Mouse (Mus musculus) adipocyte (in vitro differentiated cells): ENCODE data around the gene S100a1.

Source experiments
- DNase-seq: peaks from one replicate; pipeline ENCODE4 v3.0.0-alpha.2; 2016; ENCODE audit warnings: low spot score

S100a1 gene

DNA sequence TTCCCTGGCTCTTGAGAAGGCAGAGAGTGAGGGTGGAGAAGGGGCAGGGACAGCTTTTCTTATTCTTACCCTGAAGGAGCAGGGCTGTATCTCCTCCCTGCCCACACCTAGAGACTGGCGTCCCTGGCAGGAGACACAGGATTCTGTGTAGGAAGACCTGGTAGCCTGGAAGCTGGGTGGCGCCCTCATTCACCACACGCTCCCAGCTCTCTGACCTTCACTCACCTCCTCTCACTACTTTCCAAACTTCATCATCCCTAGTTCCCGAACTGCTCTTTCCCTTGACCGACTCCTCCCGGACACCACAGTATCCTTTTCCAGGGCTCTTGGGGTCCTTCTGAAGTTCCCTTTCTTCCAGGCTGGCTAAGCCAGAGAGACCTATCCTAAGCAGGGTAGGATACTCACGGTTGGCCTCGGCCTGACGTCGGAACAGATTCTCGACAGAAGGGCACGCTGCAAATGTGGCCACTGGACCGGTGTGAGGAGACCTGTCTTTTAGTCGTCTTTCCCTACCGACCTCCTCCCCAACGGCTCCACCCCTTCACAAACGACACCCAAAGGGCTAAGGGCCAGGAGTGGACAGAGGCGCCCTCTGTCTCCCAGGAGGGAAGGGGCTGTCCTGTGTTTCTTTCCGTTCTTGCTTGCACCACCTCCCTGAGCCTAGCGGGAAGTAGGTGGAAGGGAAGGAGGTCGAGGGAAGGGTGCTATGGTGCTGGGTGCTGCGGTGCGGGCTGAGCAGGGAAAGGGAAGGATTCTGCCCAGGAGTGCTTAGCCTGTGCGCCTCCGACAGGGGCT is at the start of gene S100a1, which contains the start of gene S100a13:
TSS of gene S100a1 (minus strand) at position 597 of the 795 bp plus-strand sequence.
TSS of gene S100a13 (plus strand) at position 640 of the 795 bp plus-strand sequence.
- peak; percentile 89 for DNase-seq

DNA sequence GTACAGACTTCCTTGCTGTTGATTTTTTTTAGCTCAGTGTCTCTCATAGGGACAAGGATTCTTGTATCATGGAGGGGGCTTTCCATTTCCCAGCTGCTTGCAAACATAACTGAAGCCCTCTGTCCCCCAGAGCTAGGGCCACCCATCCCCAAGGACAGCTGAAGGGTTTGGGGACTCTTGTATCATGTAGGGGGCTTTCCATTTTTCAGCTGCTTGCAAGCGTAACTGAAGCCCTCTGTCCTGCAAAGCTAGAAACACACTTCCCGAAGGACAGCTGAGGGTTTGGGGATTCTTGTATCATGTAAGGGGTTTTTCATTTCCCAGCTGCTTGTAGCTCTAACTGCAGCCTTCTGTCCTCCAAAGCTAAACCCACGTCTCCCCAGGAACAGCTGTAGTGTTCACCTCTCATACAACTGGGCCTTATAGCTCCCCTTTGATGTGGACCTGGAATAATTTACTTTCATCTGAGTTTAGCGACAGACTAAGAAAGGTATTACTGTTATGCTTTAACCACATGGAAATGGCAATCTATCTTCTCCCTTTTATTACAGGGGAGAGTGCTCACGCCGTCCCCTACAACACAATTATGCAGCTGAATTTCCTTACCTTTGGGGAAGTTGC is 45.9 kb upstream of the S100a1 start, which contains the start of gene S100a3:
TSS of gene S100a3 (plus strand) at position 571 of the 621 bp plus-strand sequence.
- no peak for DNase-seq

GRCm38 (mm10) chr3:90555954-90556353 is 41.8 kb upstream of the S100a1 start:
- peak; percentile 85 for DNase-seq

GRCm38 (mm10) chr3:90552231-90552630 is 38.0 kb upstream of the S100a1 start:
- DNase-seq = no peak

DNA sequence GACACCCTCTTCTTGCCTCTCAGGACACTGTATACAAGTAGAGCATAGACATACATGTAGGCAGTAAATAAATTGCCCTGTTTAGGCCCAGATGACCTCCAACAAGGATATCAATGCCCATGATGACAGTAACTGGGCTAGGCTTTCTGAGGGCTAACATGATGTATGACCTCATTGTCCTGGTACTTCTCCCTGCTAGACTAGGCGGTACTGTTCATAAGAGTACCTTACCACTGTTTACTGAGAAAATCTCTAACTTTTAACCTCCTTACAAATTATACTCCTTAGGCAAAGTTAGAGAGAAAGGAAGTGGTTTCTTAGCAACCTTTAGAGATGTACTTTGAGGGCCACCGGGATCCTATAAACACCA is 36.2 kb upstream of the S100a1 start:
- no peak for DNase-seq

DNA sequence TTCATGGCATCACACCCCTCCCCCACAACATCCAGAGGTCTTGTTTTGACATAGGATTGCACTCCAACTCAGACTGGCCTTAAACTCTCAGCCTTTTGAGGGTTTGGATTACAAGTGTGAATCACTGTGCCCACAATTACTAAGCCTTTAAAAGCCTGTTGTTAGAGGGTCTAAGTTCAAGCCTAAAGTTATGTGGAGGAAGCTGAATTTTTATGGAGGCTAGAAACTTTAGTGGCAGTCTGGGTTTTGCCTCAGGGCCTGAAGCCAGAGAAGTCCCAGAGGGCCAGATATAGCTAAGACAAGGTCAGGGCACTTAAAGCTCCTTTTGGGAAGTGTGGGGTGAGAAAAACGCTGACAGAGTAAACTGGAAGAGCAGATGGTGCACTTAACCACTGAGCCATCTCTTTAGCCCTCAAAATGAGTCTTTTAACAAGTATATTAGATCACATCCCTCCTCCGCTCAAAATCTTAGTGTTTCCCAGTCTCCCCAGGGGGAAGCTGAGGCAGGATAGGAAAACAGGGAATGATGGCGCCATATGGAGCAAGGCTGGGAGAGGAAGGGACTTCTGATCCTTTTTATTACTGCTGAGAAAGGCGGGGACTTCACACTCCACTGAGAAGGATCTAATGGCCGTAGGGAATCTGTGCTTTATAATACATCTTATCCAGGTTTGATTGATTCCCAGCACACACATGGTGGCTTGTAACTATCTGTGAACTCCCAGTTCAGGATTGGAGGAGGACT is 35.7 kb upstream of the S100a1 start:
- DNase-seq = peak; percentile 46

- no peak for DNase-seq
These were observed 26.7 kb upstream of the S100a1 start for GRCm38 (mm10) chr3:90540904-90541303.

GRCm38 (mm10) chr3:90537905-90538296 is 23.7 kb upstream of the S100a1 start:
- DNase-seq = no peak

- peak; percentile 87 for DNase-seq
These were observed 23.1 kb upstream of the S100a1 start, which contains the start of gene S100a16 for GRCm38 (mm10) chr3:90537141-90537904. Gene S100a16, plus strand, starts transcription at chr3:90537254.

GRCm38 (mm10) chr3:90535446-90535845 is 21.3 kb upstream of the S100a1 start:
- DNase-seq = no peak

DNA sequence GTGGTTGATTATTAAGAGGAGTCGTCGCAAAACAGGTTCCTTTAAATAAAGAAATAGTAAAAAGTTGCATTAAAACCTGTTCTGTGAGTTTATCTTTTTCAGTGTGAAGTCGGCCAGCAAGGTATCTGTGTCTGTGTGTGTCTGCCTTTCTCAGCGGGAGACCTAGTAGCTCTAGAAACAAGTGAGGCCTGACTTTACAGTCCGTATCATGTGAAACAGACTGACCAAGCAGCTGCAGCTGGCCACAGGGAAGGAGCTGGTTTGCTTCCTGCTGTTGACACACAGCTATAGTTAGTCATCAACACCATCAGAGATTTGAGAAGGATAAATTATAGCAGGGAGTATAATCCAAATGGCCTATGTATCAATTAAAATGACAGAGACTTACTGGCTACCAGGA is 17.5 kb upstream of the S100a1 start:
- no peak for DNase-seq

DNA sequence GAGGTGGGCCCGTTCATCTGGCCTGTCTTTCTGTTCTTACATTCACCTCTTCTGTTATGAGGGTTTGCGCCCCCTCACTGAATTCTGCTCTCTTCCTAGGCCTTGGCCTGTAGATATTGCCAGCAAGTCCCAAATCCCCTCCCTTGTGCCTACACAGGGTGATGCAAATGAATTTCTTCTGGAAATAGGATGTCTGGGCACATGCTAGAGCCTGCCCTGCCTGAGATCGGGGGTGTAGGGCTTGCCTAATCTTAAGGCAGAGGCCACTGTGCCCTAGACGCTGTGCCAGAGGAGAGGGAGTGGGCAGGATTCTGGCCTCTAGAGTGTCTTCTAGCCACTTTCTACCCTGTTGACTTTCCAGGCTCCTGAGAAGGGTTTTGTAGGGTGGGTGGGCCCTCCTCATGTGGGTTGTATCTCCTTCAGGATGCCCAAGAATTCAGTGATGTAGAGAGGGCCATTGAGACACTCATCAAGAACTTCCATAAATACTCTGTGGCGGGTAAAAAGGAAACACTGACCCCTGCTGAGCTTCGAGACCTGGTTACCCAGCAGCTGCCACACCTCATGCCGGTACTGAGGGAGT is 13.2 kb upstream of the S100a1 start:
- no peak for DNase-seq

GRCm38 (mm10) chr3:90526580-90526979 is 12.4 kb upstream of the S100a1 start, which contains the start of gene S100a14:
Gene S100a14, plus strand, starts transcription at chr3:90526856.
- no peak for DNase-seq

DNA sequence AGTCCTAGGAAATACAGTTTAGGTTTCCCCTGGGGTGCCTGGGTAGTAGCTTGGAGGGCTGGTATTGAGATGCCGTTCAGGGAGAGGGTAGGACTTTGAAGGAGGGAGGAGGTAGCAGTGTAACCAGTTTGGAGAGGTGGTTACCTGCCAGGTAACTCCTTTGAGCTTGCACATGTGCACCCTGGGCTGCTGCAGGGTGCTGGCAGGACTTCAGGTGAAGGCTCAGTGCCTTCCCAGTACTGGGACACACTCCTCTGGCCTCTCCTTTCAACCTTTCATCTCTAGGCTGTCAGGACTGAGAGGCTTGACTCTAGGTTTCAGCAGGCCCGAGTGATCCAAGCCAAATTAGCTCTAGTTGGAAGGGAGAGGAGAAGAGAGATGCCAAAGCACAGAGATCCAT is 11.9 kb upstream of the S100a1 start:
- no peak for DNase-seq

DNA sequence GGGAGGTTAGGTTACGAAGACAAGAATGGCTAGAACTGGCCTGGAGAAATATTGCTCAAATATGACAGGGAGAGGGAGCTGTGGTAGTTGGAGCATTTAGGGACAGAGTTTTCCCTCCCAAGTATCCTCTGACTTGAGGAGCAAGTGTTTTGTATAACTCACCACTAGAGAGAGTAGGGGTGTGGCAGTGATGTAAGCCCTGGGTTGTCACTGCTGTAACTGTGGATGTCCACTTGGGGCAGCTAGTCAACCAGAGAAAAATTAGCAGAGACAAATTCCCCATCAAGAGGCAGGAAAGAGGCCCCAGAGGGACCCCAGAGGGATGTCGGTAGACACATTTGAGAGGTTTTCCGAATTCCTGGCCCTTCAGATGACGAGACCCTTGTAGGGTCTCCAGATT is 11.2 kb upstream of the S100a1 start:
- DNase-seq = peak; percentile 84

DNA sequence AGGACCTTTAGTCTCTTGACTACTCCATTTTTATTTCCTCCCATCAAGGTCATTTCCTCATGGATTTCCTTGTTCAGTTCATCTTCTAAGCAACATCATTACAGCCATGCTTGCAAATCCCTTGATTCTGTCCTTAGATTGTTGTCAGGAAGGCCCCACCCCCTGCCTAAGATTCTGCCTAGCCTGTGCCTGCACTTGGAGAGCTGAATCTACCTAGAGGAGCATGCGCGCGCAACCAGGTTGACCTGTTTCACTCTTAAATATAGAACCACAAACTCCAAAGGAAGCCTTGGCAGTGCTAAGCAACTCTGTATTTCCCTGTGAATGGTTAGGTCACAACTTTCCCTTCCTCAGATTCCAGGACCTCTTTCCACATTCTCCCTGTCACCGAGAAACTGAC is 3.5 kb upstream of the S100a1 start:
- DNase-seq = no peak

- no peak for DNase-seq
These were observed 1.6 kb upstream of the S100a1 start for GRCm38 (mm10) chr3:90515789-90516188.

- peak; percentile 71 for DNase-seq
These were observed 1.1 kb upstream of the S100a1 start for GRCm38 (mm10) chr3:90515242-90515641.

GRCm38 (mm10) chr3:90514691-90515090 is 499 bp upstream of the S100a1 start:
- peak; percentile 79 for DNase-seq

DNA sequence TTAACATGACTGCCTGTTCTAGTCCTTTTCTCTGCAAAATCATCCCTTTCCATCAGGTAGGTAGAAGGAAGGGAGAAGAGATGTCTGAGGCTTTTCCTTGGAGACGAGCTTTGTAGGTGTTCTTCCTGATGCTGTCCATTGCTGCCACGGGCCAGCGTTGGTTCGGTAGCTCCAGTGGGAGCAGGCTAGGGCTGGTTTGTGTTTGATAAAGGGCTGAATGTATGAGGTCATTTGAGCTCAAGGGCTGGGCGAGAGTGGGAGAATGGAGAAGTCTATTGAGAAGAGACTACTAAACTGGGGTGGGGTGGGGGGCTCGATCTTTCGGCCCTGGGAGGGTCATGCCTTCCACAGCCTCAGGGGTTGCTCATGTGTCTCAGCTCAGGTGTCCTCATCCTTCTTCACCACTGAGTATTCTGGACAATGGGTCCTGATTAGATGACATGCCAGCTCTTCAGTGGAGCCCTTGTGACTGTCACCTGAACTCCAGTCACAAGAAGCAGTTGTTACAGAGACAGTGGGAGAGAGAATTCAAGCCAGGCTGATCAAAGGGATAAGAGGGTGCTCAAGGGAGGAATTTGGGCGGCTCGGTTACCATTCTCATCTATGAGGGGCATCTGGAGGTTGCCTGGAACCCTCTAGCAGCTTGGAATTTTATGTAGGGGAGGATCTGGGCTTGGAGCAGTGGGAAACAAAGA is 1.1 kb downstream of the S100a1 start:
- no peak for DNase-seq

DNA sequence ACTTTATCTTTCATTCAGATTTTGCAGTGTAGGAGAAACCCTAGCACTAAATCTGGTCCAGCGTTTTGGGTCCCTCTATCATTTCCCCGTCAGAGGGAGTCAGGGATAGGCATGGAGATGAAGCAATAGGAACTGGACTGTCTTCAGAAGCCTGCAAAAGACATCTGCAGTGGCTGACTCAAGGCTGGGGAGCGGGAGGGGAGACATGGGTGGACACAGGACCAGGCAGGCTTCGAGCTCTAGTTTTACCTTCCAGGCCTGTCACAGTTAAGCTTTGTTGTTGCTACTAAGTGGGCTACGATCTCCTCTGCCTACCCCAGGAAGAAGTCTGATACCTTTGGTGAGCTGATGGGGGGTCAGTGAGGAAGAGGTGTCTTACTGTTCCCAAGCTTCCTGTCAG is 1.9 kb downstream of the S100a1 start:
- DNase-seq = no peak
